Mouse (Mus musculus) layer of hippocampus, postnatal 10 days (tissue): ENCODE data around the gene Arid3b. TPM values are rescaled to one million over a fixed set of nuclear protein-coding genes. Genes with fewer than 3 reads are reported as not detected.

Source experiments
- DNase-seq, 2 experiments: peaks; one replicate each; pipeline ENCODE4 v3.0.0; 2021; ENCODE audit warnings: low spot score in 2 of 2
- total RNA-seq, 2 experiments: library from RNA; stranded (reverse); gene quantifications; 2 replicates each; pipeline ENCODE4 v1.2.3; 2021

Arid3b gene
- total RNA-seq, 2 experiments from 2014 or later = 10.0 to 11.8 TPM

- DNase-seq = no peak
These were observed 79.0 kb downstream of the Arid3b start for GRCm38 (mm10) chr9:57757578-57757977.

DNA sequence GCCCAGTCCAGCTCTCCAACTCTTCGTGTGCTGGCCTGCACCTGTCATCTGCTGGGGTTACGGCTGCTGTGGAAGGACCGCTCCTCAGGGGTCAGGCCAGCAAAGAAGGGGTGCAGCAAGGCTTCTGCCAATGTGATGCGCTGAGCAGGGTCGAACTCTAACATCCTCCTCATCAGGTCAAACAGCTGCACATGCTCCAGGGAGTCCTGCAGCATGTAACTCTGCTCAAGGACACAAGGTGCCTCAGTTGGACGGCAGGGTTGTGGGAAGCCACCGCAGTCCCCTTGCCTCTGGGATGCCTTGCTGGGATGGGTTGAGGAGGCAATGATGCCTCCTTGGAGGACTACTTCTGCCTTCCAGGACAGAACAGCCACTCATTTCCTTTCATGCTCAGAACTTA, 85.7 kb downstream of the Arid3b start:
- DNase-seq = no peak

- no peak for DNase-seq
These were observed 87.8 kb downstream of the Arid3b start for GRCm38 (mm10) chr9:57748831-57749230.

DNA sequence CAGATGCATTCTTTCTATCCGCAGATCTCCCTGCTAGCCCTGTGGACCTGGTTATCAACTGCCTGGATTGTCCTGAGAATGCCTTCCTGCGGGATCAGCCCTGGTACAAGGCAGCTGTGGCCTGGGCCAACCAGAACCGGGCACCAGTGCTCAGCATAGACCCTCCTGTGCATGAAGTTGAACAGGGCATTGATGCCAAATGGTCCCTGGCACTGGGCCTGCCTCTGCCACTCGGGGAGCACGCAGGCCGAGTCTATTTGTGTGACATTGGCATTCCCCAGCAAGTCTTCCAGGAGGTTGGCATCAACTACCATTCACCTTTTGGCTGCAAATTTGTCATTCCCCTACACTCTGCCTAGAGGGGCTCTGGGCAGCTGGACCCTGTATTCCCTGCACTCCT, 88.5 kb downstream of the Arid3b start:
- DNase-seq = peak in 1 of 2 experiments; percentile 65

DNA sequence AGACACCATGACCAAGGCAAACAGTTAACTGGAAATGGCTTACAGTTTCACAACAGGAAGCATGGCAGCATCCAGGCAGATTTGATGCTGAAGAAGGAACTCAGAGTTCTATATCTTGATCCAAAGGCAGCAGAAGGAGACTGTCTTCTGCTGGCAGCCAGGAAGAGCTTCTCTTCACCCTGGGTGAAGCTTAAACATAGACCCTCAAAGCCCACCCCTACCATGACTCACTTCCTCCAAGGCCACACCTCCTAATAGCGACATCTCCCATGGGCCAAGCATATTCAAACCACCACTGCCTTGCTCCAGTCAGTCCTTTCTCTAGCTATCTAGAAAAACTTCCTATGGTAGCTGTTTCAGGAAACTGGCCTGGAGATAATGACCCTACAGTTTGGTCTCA, 89.5 kb downstream of the Arid3b start:
- no peak for DNase-seq

DNA sequence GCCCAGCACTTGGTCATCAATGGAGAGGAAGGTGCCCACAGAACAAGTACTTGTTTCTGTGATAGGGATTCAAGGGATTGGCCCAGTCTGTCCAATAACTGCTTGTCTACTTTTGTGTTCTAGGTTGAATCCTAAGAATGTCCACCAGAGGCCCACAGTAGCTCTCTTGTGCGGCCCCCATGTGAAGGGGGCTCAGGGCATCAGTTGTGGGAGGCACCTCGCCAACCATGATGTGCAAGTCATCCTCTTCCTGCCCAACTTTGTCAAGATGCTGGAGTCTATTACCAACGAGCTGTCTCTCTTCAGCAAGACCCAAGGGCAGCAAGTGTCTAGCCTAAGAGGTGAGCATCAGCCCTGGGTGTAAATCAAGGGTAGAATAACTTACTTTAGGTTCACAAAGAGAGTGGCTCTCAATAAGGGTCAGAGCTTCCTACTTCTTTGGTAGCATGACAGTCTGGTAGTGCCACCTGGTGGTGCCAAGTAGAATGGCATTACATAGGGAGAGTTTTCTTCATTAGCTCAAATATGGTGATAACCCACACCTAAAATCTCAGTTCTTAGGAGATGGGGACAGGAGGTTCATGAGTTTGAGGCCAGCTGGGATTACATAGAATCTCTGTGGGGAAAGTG, 92.0 kb downstream of the Arid3b start:
- DNase-seq = peak in 1 of 2 experiments; percentile 67

Other genes starting within 250 kb of the Arid3b start
- gene Ulk3, start 247.3 kb downstream of the Arid3b start, total RNA-seq = 10 to 100 TPM; 26.3 to 27.0 TPM
- gene Cplx3, start 230.5 kb downstream of the Arid3b start, total RNA-seq = 1 to 10 TPM; 1.9 to 2.6 TPM
- gene Lman1l, start 216.0 kb downstream of the Arid3b start, total RNA-seq = not detected
- 10 to 100 TPM; 56.6 to 59.0 TPM for gene Csk, start 183.2 kb downstream of the Arid3b start, total RNA-seq
- not detected for gene Cyp1a2, start 153.1 kb downstream of the Arid3b start, total RNA-seq
- gene Cyp1a1, start 148.9 kb downstream of the Arid3b start, total RNA-seq = under 1 TPM; 0.48 to 0.60 TPM
- 10 to 100 TPM; 14.6 to 16.0 TPM for gene Edc3, start 128.3 kb downstream of the Arid3b start, total RNA-seq
- 10 to 100 TPM; 64.3 to 66.9 TPM for gene Clk3, start 70.9 kb downstream of the Arid3b start, total RNA-seq
- 10 to 100 TPM; 95.3 to 98.4 TPM for gene Ubl7, start 74.2 kb upstream of the Arid3b start, total RNA-seq
- gene Sema7a, start 103.3 kb upstream of the Arid3b start, total RNA-seq = 100 to 1,000 TPM; 100 to 104 TPM
- gene Cyp11a1, start 169.6 kb upstream of the Arid3b start, total RNA-seq = 1 to 10 TPM; 1.2 to 1.9 TPM
- 1 to 10 TPM; 9.0 TPM for gene Stra6, start 227.0 kb upstream of the Arid3b start, total RNA-seq